Mouse (Mus musculus) midbrain, embryonic 11.5 days (tissue): ENCODE measurements around the gene Sh2d1b1. TPM values are rescaled to one million over a fixed set of nuclear protein-coding genes. Genes with fewer than 3 reads are reported as not detected.
"Not testable (repeated sequence)": the region's sequence is repeated elsewhere in the genome, so short reads cannot be mapped to it uniquely, and the experiment has no call there.

Experiments
- ATAC-seq: fragments of 200-750 bp; cut with Nextera tagmentation; 2 replicates; pipeline ENCODE4 v1.8.0; 2017; ENCODE audit warnings: moderate TSS enrichment, moderate library complexity; ENCODE audit not compliant: low FRiP score
- DNase-seq: peaks from one replicate; pipeline ENCODE4 v3.0.0; 2015; ENCODE audit warnings: low spot score; ENCODE audit errors: missing footprints
- H3K27ac ChIP-seq: fragments of 300-500 bp; sonication (generic); 2 replicates; pipeline ENCODE4 v1.5.1; 2014; ENCODE audit warnings: low read depth, low read length
- H3K27me3 ChIP-seq: fragments of 300-500 bp; sonication (generic); 2 replicates; pipeline ENCODE4 v1.6.1; 2014; ENCODE audit warnings: mild to moderate bottlenecking, low read length, moderate library complexity, mixed read lengths; ENCODE audit not compliant: control insufficient read depth, insufficient read depth
- H3K36me3 ChIP-seq: fragments of 300-500 bp; sonication (generic); 2 replicates; pipeline ENCODE4 v1.6.1; 2014; ENCODE audit warnings: mild to moderate bottlenecking, low read length, moderate library complexity, mixed read lengths; ENCODE audit not compliant: control insufficient read depth, insufficient read depth
- H3K4me1 ChIP-seq: fragments of 300-500 bp; sonication (generic); 2 replicates; pipeline ENCODE4 v1.6.1; 2014; ENCODE audit warnings: low read length; ENCODE audit not compliant: control insufficient read depth, insufficient read depth
- H3K4me2 ChIP-seq: fragments of 300-500 bp; sonication (generic); 2 replicates; pipeline ENCODE4 v1.6.1; 2014; ENCODE audit warnings: mild to moderate bottlenecking, moderate library complexity
- H3K4me3 ChIP-seq: fragments of 300-500 bp; sonication (generic); 2 replicates; pipeline ENCODE4 v1.5.1; 2014; ENCODE audit warnings: low read depth, low read length
- H3K9ac ChIP-seq: fragments of 300-500 bp; sonication (generic); 2 replicates; pipeline ENCODE4 v1.6.1; 2014; ENCODE audit warnings: low read length
- H3K9me3 ChIP-seq: fragments of 300-500 bp; sonication (generic); 2 replicates; pipeline ENCODE4 v1.6.1; 2016; ENCODE audit warnings: low read length; ENCODE audit not compliant: control insufficient read depth
- WGBS: fragments of 180-500 bp; shearing (Covaris S2); extraction: QIAGEN DNeasy Blood & Tissue Kit; methylation state at CpG from one replicate; pipeline ENCODE4 v1.1.7; 2014; 5-methylcytosine and 5-hydroxymethylcytosine counted together
- polyA plus RNA-seq: library from polyadenylated mRNA; unstranded; fragments of >200 nt; fragmentation: Nextera tagmentation; extraction: Ambion mirVana; gene quantifications from 2 replicates; pipeline ENCODE4 v1.2.1, GENCODE M21; 2014

Sh2d1b1 gene
- not detected in 2 replicates for polyA plus RNA-seq

GRCm38 (mm10) chr1:170277016-170277415 is at the start of gene Sh2d1b1:
TSS of gene Sh2d1b1 (plus strand) at chr1:170277320.
- no peak within 1 kb of the TSS for H3K9ac ChIP-seq
- H3K9me3 ChIP-seq, result no peaks in the 10 kb centered on the region
- 93% methylated on average over 2 of the region's 3 CpGs for WGBS
- H3K27ac ChIP-seq, result no peak within 1 kb of the TSS
- H3K36me3 ChIP-seq, result no peaks in the 10 kb centered on the region
- DNase-seq (no peak), ATAC-seq (no peak)
- no peaks in the 10 kb centered on the region for H3K4me1 ChIP-seq
- H3K27me3 ChIP-seq, result no peaks in the 10 kb centered on the region
- no peak within 1 kb of the TSS for H3K4me3 ChIP-seq
- no peak within 1 kb of the TSS for H3K4me2 ChIP-seq

- 84% methylated on average over 5 of the region's 6 CpGs for WGBS
- not testable (repeated sequence) for H3K9ac ChIP-seq, H3K9me3 ChIP-seq, H3K4me1 ChIP-seq, ATAC-seq, H3K4me2 ChIP-seq, H3K27me3 ChIP-seq, H3K27ac ChIP-seq, DNase-seq, H3K4me3 ChIP-seq, H3K36me3 ChIP-seq
Observed at GRCm38 (mm10) chr1:170232688-170233087, 44.4 kb upstream of the Sh2d1b1 start, which contains the start of gene Sh2d1b2. TSS of gene Sh2d1b2 (plus strand) at chr1:170232749.

- H3K9ac ChIP-seq, result no peak overlapping the region
- no peak for DNase-seq
- no peak overlapping the region for H3K4me3 ChIP-seq
- WGBS, result 86% methylated on average over 3 of the region's 3 CpGs
- no peak for ATAC-seq
- no peaks in the 10 kb centered on the region for H3K9me3 ChIP-seq
- no peaks in the 10 kb centered on the region for H3K4me1 ChIP-seq
- no peaks in the 10 kb centered on the region for H3K27me3 ChIP-seq
- H3K36me3 ChIP-seq, result no peaks in the 10 kb centered on the region
- H3K4me2 ChIP-seq, result no peak overlapping the region
- H3K27ac ChIP-seq, result no peak overlapping the region
Observed at GRCm38 (mm10) chr1:170245016-170245415, 32.1 kb upstream of the Sh2d1b1 start.

GRCm38 (mm10) chr1:170254893-170255559 is 22.1 kb upstream of the Sh2d1b1 start:
- peaks cover 4% of the 10 kb centered on the region; the same call in 1 of the 2 replicates for H3K4me1 ChIP-seq
- H3K4me3 ChIP-seq, result peak overlapping the region; percentile 78
- H3K36me3 ChIP-seq, result no peaks in the 10 kb centered on the region
- ATAC-seq (peak; percentile 91), DNase-seq (no peak)
- 28% methylated on average over 30 of the region's 30 CpGs for WGBS
- peak overlapping the region; percentile 92 for H3K9ac ChIP-seq
- H3K4me2 ChIP-seq, result peak overlapping the region; percentile 71
- no peaks in the 10 kb centered on the region for H3K27me3 ChIP-seq
- H3K9me3 ChIP-seq, result no peaks in the 10 kb centered on the region
- H3K27ac ChIP-seq, result no peak overlapping the region

GRCm38 (mm10) chr1:170255560-170255910 is 21.6 kb upstream of the Sh2d1b1 start:
- no peak overlapping the region for H3K27ac ChIP-seq
- 4% methylated on average over 32 of the region's 32 CpGs for WGBS

GRCm38 (mm10) chr1:170270281-170270680 is 6.8 kb upstream of the Sh2d1b1 start:
- no peak for ATAC-seq
- no peaks in the 10 kb centered on the region for H3K9me3 ChIP-seq
- H3K36me3 ChIP-seq, result no peaks in the 10 kb centered on the region
- no peak overlapping the region for H3K27ac ChIP-seq
- no peak for DNase-seq
- H3K4me3 ChIP-seq, result no peak overlapping the region
- H3K9ac ChIP-seq, result no peak overlapping the region
- H3K4me2 ChIP-seq, result no peak overlapping the region
- no peaks in the 10 kb centered on the region for H3K4me1 ChIP-seq
- 84% methylated on average over 6 of the region's 6 CpGs for WGBS
- H3K27me3 ChIP-seq, result no peaks in the 10 kb centered on the region

More at GRCm38 (mm10) chr1:170255560-170255910, 21.6 kb upstream of the Sh2d1b1 start:
- H3K9me3 ChIP-seq, result no peaks in the 10 kb centered on the region
- peak overlapping the region; percentile 71 for H3K4me2 ChIP-seq
- peak overlapping the region; percentile 78 for H3K4me3 ChIP-seq
- peak overlapping the region; percentile 92 for H3K9ac ChIP-seq
- DNase-seq (peak; percentile 98), ATAC-seq (peak; percentile 100)
- peaks cover 4% of the 10 kb centered on the region; the same call in 1 of the 2 replicates for H3K4me1 ChIP-seq
- H3K36me3 ChIP-seq, result no peaks in the 10 kb centered on the region
- no peaks in the 10 kb centered on the region for H3K27me3 ChIP-seq

- H3K4me1 ChIP-seq, result no peaks in the 10 kb centered on the region
- DNase-seq (no peak), ATAC-seq (no peak)
- no peaks in the 10 kb centered on the region for H3K27me3 ChIP-seq
- WGBS, result 89% methylated on average over 4 of the region's 4 CpGs
- H3K36me3 ChIP-seq, result no peaks in the 10 kb centered on the region
- no peak overlapping the region for H3K9ac ChIP-seq
- no peak overlapping the region for H3K4me3 ChIP-seq
- H3K4me2 ChIP-seq, result no peak overlapping the region
- H3K27ac ChIP-seq, result no peak overlapping the region
- no peaks in the 10 kb centered on the region for H3K9me3 ChIP-seq
Observed at GRCm38 (mm10) chr1:170270696-170271095, 6.4 kb upstream of the Sh2d1b1 start.

GRCm38 (mm10) chr1:170273252-170273651 is 3.9 kb upstream of the Sh2d1b1 start:
- no peak overlapping the region for H3K27ac ChIP-seq
- no peak overlapping the region for H3K4me2 ChIP-seq
- H3K4me1 ChIP-seq, result no peaks in the 10 kb centered on the region
- no peak overlapping the region for H3K9ac ChIP-seq
- ATAC-seq (no peak), DNase-seq (no peak)
- H3K9me3 ChIP-seq, result no peaks in the 10 kb centered on the region
- H3K27me3 ChIP-seq, result no peaks in the 10 kb centered on the region
- H3K4me3 ChIP-seq, result no peak overlapping the region
- no peaks in the 10 kb centered on the region for H3K36me3 ChIP-seq

- Histone ChIP-seq H3K4me3 (no peak overlapping the region), H3K36me3 (no peaks in the 10 kb centered on the region), H3K9me3 (no peaks in the 10 kb centered on the region), H3K4me2 (no peak overlapping the region), H3K9ac (no peak overlapping the region), H3K27me3 (no peaks in the 10 kb centered on the region), H3K27ac (no peak overlapping the region), H3K4me1 (no peaks in the 10 kb centered on the region)
- WGBS, result 74% methylated on average over 4 of the region's 4 CpGs
- ATAC-seq, result no peak
- DNase-seq, result no peak
Observed at GRCm38 (mm10) chr1:170282415-170283129, 5.5 kb downstream of the Sh2d1b1 start.
